28 mouse cellular contexts compared by ENCODE assay signal in the genomic region with DNA sequence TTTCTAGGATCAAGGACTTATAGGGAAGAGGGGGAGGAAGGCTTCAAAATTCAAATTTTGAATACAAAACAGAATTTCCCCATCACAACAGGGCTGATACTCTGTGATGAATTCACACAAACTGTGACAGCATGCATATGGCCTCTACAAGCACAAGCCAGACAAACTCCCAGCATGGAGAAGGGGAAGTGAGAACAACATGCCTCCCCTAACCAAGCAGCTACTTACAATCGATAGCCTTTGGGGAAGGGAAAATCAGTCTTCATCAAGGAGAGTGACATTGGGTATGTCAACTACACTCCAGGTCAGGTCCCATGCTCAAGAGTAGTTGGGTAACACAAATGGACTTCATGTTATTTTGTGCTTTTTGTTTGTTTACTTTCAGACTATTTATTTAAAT.
"Had no signal": no experiment of that assay in that cellular context is flagged by ENCODE, and none has a peak within 500 bp of the region (broad histone marks: within the 10 kb centered on the region; RNA-seq: fewer than 3 reads in every experiment).

No protein-coding gene starts in this region.

- ATAC-seq: forebrain, embryonic 13.5 days; forebrain, embryonic 14.5 days; forebrain, embryonic 15.5 days; forebrain, embryonic 16.5 days; forebrain, postnatal 0 days had no signal

- H3K9me3 ChIP-seq: embryonic facial prominence, embryonic 12.5 days; embryonic facial prominence, embryonic 13.5 days; embryonic facial prominence, embryonic 15.5 days; forebrain, embryonic 10.5 days; forebrain, embryonic 12.5 days; forebrain, embryonic 13.5 days; forebrain, embryonic 15.5 days; heart, embryonic 10.5 days had no signal

- H3K4me3 ChIP-seq: embryonic facial prominence, embryonic 12.5 days; embryonic facial prominence, embryonic 13.5 days; embryonic facial prominence, embryonic 15.5 days; erythroblast, embryonic 14.5 days; forebrain, embryonic 10.5 days; forebrain, embryonic 12.5 days; forebrain, embryonic 13.5 days; forebrain, embryonic 15.5 days; gastrocnemius, adult 2 months; heart, adult 2 months; heart, embryonic 10.5 days had no signal

- H3K27ac ChIP-seq: embryonic facial prominence, embryonic 12.5 days; embryonic facial prominence, embryonic 13.5 days; embryonic facial prominence, embryonic 15.5 days; forebrain, embryonic 10.5 days; forebrain, embryonic 12.5 days; forebrain, embryonic 13.5 days; forebrain, embryonic 15.5 days; gastrocnemius, adult 2 months; heart, adult 2 months; heart, embryonic 10.5 days had no signal

- H3K4me1 ChIP-seq: embryonic facial prominence, embryonic 12.5 days; embryonic facial prominence, embryonic 13.5 days; embryonic facial prominence, embryonic 15.5 days; forebrain, embryonic 10.5 days; forebrain, embryonic 12.5 days; forebrain, embryonic 13.5 days; forebrain, embryonic 15.5 days; heart, embryonic 10.5 days had no signal

- H3K27me3 ChIP-seq: embryonic facial prominence, embryonic 12.5 days; embryonic facial prominence, embryonic 13.5 days; embryonic facial prominence, embryonic 15.5 days; forebrain, embryonic 12.5 days; forebrain, embryonic 13.5 days; forebrain, embryonic 15.5 days had no signal

- DNase-seq: cerebellum, adult 2 months; cerebellum, adult 8-10 months; cerebellum, adult 9-11 months; cerebellum, postnatal 10 days; cerebellum, postnatal 14 days; cerebellum, postnatal 25 days; cerebellum, postnatal 36 days; embryo, embryonic 11 days; forebrain, postnatal 0 days; gastrocnemius, adult 2 months; gastrocnemius, postnatal 10 days; gastrocnemius, postnatal 14 days; gastrocnemius, postnatal 25 days; gastrocnemius, postnatal 36 days; heart, adult 11 months; heart, adult 18-20 months; heart, adult 2 months had no signal

- H3K36me3 ChIP-seq: embryonic facial prominence, embryonic 12.5 days; embryonic facial prominence, embryonic 13.5 days; embryonic facial prominence, embryonic 15.5 days; forebrain, embryonic 10.5 days; forebrain, embryonic 12.5 days; forebrain, embryonic 15.5 days; heart, embryonic 10.5 days had no signal
